Mouse (Mus musculus): ENCODE results near the gene Fxyd5.

DNA sequence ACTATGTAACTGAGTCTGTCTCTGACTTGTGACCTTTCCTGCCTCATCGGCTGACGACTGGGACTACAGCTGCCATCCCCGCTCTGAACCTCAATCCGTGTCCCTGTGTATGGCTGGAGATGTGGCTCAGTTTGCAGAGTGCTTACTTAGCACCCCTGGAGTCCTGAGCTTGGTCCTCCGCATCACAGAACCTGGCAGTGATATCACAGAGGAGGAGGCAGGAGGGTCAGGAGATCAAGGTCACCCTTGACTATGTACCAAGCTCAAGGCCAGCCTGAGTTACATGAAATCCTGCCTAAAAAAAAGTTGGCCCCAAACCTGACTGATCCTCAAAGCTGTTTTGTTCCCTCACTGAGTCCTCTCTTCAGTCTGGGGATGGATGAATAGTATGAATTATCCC is 15.4 kb upstream of the Fxyd5 start:
- no peak for TF ChIP-seq CTCF (IDR thresholded peaks at IDR 0.05; ENCODE audit: low read depth)
- no peak for TF ChIP-seq EP300 (IDR thresholded peaks at IDR 0.05; ENCODE audit: low read depth)
